ENCODE assay signal across 11 mouse cellular contexts in the genomic region with DNA sequence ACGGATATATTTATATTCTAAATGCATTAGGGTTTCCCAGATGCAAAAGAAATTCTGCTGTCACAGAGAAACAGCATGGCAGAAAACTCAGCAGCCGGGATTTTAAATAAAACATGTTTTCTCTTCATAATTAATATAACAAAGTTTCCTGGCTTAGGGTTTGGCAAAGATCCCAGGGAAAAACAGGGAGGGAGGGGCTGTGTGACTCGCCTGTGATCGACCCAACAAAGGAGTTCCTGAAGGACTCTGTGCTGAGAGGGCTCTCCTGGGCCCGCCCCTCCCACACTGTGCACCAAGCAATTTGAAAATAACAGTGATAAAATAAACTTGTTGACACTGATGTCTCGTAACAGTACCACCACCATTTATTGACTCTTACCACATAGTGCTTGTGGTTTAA. TPM values are rescaled to one million over a fixed set of nuclear protein-coding genes. Genes with fewer than 3 reads are reported as not detected.
A peak's percentile ranks its signal among the peaks of the same experiment; 100 is the strongest.
DNase-seq lines count a peak whose midpoint lies in the region; ATAC-seq and TF ChIP-seq lines count a peak whose summit lies in the region.
"Had no signal": no experiment of that assay in that cellular context is flagged by ENCODE, and none has a peak within 500 bp of the region (broad histone marks: within the 10 kb centered on the region; RNA-seq: fewer than 3 reads in every experiment).

No protein-coding gene starts in this region.

- no peak overlapping the region for H3K9ac ChIP-seq in limb, embryonic 12.5 days (replicated peaks)
- no peak overlapping the region for H3K9ac ChIP-seq in forebrain, postnatal 0 days
- H3K9ac ChIP-seq: hindbrain, embryonic 15.5 days had no signal

- H3K4me3 ChIP-seq in heart, embryonic 10.5 days: no peak overlapping the region
- no peak overlapping the region for H3K4me3 ChIP-seq in limb, embryonic 12.5 days (replicated peaks)
- no peak overlapping the region for H3K4me3 ChIP-seq in limb, embryonic 10.5 days
- no peak overlapping the region for H3K4me3 ChIP-seq in forebrain, postnatal 0 days (ENCODE audit: low read depth, low read length)
- H3K4me3 ChIP-seq: hindbrain, embryonic 15.5 days had no signal

- WGBS in heart, embryonic 10.5 days: 71% methylated on average over 6 of the region's 6 CpGs
- WGBS in limb, embryonic 12.5 days: 54% methylated on average over 6 of the region's 6 CpGs
- WGBS in limb, embryonic 10.5 days: 90% methylated on average over 6 of the region's 6 CpGs
- WGBS in forebrain, postnatal 0 days: 19% methylated on average over 6 of the region's 6 CpGs

- no peak overlapping the region for H3K4me2 ChIP-seq in limb, embryonic 12.5 days
- no peak overlapping the region for H3K4me2 ChIP-seq in forebrain, postnatal 0 days (ENCODE audit: low read depth)
- H3K4me2 ChIP-seq: hindbrain, embryonic 15.5 days had no signal

- H3K36me3 ChIP-seq in heart, embryonic 10.5 days: no peaks in the 10 kb centered on the region
- no peaks in the 10 kb centered on the region for H3K36me3 ChIP-seq in limb, embryonic 12.5 days
- no peaks in the 10 kb centered on the region for H3K36me3 ChIP-seq in limb, embryonic 10.5 days
- H3K36me3 ChIP-seq in forebrain, postnatal 0 days (ENCODE audit: insufficient read depth): no peaks in the 10 kb centered on the region
- H3K36me3 ChIP-seq: hindbrain, embryonic 15.5 days had no signal

- H3K27me3 ChIP-seq in heart, embryonic 10.5 days (ENCODE audit: insufficient read depth, poor library complexity, severe bottlenecking): peaks cover 4% of the 10 kb centered on the region
- H3K27me3 ChIP-seq in limb, embryonic 12.5 days: peaks cover 3% of the 10 kb centered on the region; the same call in 1 of the 2 replicates
- H3K27me3 ChIP-seq in limb, embryonic 10.5 days (ENCODE audit: low read depth, poor library complexity, severe bottlenecking): no peaks in the 10 kb centered on the region
- H3K27me3 ChIP-seq in forebrain, postnatal 0 days (ENCODE audit: insufficient read depth, low read length): no peaks in the 10 kb centered on the region
- H3K27me3 ChIP-seq: hindbrain, embryonic 15.5 days had no signal

- TF ChIP-seq CTCF in forebrain, postnatal 0 days (IDR thresholded peaks at IDR 0.05; ENCODE audit: low read depth): no peak

- peak; percentile 26 for DNase-seq in heart, adult 8-10 months (ENCODE audit: low spot score)
- no peak for DNase-seq in heart, embryonic 10.5 days (ENCODE audit: low spot score)
- DNase-seq in limb, embryonic 10.5 days (ENCODE audit: low spot score): no peak
- DNase-seq in adipocyte (ENCODE audit: low spot score): peak; percentile 23
- DNase-seq in forebrain, postnatal 0 days: peak; percentile 53
- no peak for DNase-seq in ovary, postnatal 36 days (ENCODE audit: low spot score)
- no peak for DNase-seq in frontal cortex, postnatal 25 days (ENCODE audit: low spot score in 2 of 2)
- DNase-seq: adrenal gland, adult 8-10 months had no signal

- no peak overlapping the region for H3K27ac ChIP-seq in heart, embryonic 10.5 days
- H3K27ac ChIP-seq in limb, embryonic 12.5 days: peak overlapping the region; percentile 35; the same call in 1 of the 2 replicates
- no peak overlapping the region for H3K27ac ChIP-seq in limb, embryonic 10.5 days
- H3K27ac ChIP-seq in forebrain, postnatal 0 days (ENCODE audit: low read depth, low read length): no peak overlapping the region
- H3K27ac ChIP-seq: hindbrain, embryonic 15.5 days had no signal

- H3K9me3 ChIP-seq in heart, embryonic 10.5 days: no peaks in the 10 kb centered on the region
- H3K9me3 ChIP-seq in limb, embryonic 12.5 days: no peaks in the 10 kb centered on the region
- no peaks in the 10 kb centered on the region for H3K9me3 ChIP-seq in limb, embryonic 10.5 days (replicated peaks)
- no peaks in the 10 kb centered on the region for H3K9me3 ChIP-seq in forebrain, postnatal 0 days (ENCODE audit: low read length)
- H3K9me3 ChIP-seq: hindbrain, embryonic 15.5 days had no signal

- H3K4me1 ChIP-seq in heart, embryonic 10.5 days: peaks cover 3% of the 10 kb centered on the region; the same call in 1 of the 2 replicates
- H3K4me1 ChIP-seq in limb, embryonic 12.5 days (replicated peaks): peaks cover 19% of the 10 kb centered on the region
- peaks cover 8% of the 10 kb centered on the region for H3K4me1 ChIP-seq in limb, embryonic 10.5 days
- H3K4me1 ChIP-seq in forebrain, postnatal 0 days (ENCODE audit: insufficient read depth): no peaks in the 10 kb centered on the region

- ATAC-seq in limb, embryonic 12.5 days (ENCODE audit: insufficient number of reproducible peaks, insufficient read depth, low FRiP score, low TSS enrichment, low read depth): no peak
- ATAC-seq in forebrain, postnatal 0 days: peak; percentile 61

RNA-seq across cellular contexts. Expression of a gene that starts 5.0 kb away (rescaled TPM):
- total RNA-seq in heart, adult 8-10 months (2022): not detected
- polyA plus RNA-seq in heart, embryonic 10.5 days (2016; fragmentation: Nextera tagmentation; extraction: Ambion mirVana): 0.87 and 19.6 TPM in 2 replicates
- not detected in 2 replicates for polyA plus RNA-seq in limb, embryonic 12.5 days (2016; fragmentation: Nextera tagmentation; extraction: Ambion mirVana)
- 0.46 TPM in 1 of 2 replicates, not detected in the other for polyA plus RNA-seq in limb, embryonic 10.5 days (2016; fragmentation: Nextera tagmentation; extraction: Ambion mirVana)
- total RNA-seq in forebrain, postnatal 0 days (2014; rRNA removed): not detected in 2 replicates
- polyA plus RNA-seq in forebrain, postnatal 0 days (2015; fragmentation: Nextera tagmentation; extraction: Ambion mirVana): 0.06 TPM in 1 of 2 replicates, not detected in the other
- total RNA-seq: adrenal gland, adult 8-10 months; left cerebral cortex, postnatal 36 days had no signal

Comparison
In these comparisons a context has a peak if more than half of its experiments do, and no peak if none do; other contexts are left out.
1. DNase-seq: peak in heart, adult 8-10 months (single experiment), adipocyte (single experiment) and forebrain, postnatal 0 days (single experiment); none in heart, embryonic 10.5 days (single experiment), limb, embryonic 10.5 days (single experiment), ovary, postnatal 36 days (single experiment) and frontal cortex, postnatal 25 days (0 of 2).